Mouse (Mus musculus): ENCODE data around the gene Zdbf2.
"Not testable (repeated sequence)": the region's sequence is repeated elsewhere in the genome, so short reads cannot be mapped to it uniquely, and the experiment has no call there.

Zdbf2 gene

GRCm38 (mm10) chr1:63265461-63265860 lies 7.6 kb upstream of the Zdbf2 start:
- peak; percentile 17 for DNase-seq

- peak; percentile 33 for DNase-seq
Measured at GRCm38 (mm10) chr1:63266121-63266520, 6.9 kb upstream of the Zdbf2 start.

- DNase-seq: peak; percentile 21
Measured at GRCm38 (mm10) chr1:63266716-63267115, 6.3 kb upstream of the Zdbf2 start.

GRCm38 (mm10) chr1:63272125-63272675 lies 865 bp upstream of the Zdbf2 start:
- no peak for DNase-seq

GRCm38 (mm10) chr1:63273339-63273951 lies 380 bp downstream of the Zdbf2 start:
- DNase-seq: peak; percentile 52

GRCm38 (mm10) chr1:63274046-63274730 lies 1.1 kb downstream of the Zdbf2 start:
- DNase-seq: peak; percentile 49

- DNase-seq: peak; percentile 49
Measured at GRCm38 (mm10) chr1:63278106-63278505, 5.0 kb downstream of the Zdbf2 start.

- DNase-seq: peak; percentile 74
Measured at GRCm38 (mm10) chr1:63293965-63294364, 20.9 kb downstream of the Zdbf2 start.

- DNase-seq: peak; percentile 22
Measured at GRCm38 (mm10) chr1:63309661-63310060, 36.6 kb downstream of the Zdbf2 start.

GRCm38 (mm10) chr1:63323565-63324132 lies 50.6 kb downstream of the Zdbf2 start:
- DNase-seq: not testable (repeated sequence)

All from retina, postnatal 1 day (tissue).